Mouse (Mus musculus): ENCODE data around the gene Acsm4.

Gene Acsm4

DNA sequence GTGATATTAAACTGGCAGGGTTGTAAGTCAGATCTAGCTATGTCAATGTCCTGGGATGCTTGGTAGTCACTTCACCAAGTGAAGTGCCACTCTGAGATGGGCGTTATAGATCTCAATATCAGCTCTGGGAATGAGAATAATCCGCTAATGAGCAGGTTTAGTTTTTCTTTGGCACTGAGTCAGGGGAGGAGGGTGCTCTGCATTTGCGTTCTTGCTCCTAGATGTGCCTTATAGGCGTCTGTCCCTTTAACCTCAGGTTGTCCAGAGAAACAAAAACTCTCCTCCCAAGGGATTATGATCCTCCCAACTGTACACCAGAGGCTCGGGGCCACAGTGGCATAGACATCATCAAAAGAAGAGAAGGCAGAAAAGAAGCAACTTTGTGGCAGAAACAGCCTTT is at the start of gene Acsm4:
Gene Acsm4, plus strand, starts transcription at position 301 of the 400 bp plus-strand sequence.
- TF ChIP-seq GATA4 (IDR thresholded peaks at IDR 0.05; ENCODE audit: insufficient replicate concordance, low read length) = no peak

DNA sequence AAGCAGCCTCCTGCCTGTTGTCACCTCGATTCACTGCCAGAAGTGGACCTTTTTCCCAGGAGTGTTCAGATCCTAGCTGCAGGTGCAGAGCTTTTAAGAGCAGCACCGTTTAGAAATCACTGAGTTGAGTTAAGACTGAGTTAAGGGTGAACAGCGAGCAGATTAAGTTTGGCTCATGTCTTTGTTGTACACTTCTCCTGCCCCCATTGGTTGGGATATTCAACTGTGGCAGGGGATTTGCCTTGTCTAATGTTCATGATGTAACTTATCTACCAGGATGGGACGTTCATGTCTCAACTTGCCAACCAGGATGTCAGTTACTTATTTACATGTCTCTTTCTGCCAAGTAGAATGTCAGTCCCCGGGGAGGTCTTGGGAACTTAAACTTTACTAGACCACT is 47.5 kb upstream of the Acsm4 start:
- TF ChIP-seq GATA4 (IDR thresholded peaks at IDR 0.05; ENCODE audit: insufficient replicate concordance, low read length) = no peak

DNA sequence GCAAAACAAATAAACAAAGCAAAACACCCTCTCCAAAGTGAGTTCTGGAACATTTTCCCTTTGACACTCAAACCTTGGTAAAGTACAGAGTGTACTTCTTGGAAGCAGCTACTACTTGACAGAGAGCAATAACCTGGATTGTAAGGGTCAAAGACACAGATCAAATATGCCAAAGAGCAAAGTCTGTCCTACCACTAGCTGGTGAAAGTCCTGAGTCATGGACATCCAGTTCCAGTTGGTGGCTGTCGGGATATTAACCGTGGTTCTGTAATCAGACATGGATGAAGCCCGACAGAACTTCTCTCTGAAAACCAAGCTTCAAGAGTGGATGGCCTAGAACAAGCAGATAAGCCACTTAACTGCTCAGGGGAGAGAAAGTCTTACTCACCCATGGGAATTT is 21.9 kb upstream of the Acsm4 start:
- no peak for TF ChIP-seq GATA4 (IDR thresholded peaks at IDR 0.05; ENCODE audit: insufficient replicate concordance, low read length)

DNA sequence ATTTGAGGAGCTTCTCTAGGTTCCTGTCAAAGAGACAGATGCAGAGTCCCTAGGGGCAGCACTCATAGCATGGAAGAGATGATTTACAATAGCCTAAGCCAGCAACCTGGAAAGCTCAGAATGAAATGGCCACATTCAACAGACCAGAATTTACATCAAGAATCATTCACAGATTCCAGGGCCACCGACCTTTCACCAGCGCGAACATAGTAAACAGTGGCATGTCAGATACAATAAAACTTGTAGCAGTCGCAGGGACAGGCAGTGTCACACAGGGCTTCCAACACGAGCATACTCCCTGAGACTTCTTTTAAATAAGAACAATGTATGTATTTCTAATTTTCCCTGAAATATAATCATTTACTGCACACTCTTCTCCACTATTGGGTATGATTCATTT is 19.4 kb upstream of the Acsm4 start:
- TF ChIP-seq GATA4 (IDR thresholded peaks at IDR 0.05; ENCODE audit: insufficient replicate concordance, low read length) = no peak

DNA sequence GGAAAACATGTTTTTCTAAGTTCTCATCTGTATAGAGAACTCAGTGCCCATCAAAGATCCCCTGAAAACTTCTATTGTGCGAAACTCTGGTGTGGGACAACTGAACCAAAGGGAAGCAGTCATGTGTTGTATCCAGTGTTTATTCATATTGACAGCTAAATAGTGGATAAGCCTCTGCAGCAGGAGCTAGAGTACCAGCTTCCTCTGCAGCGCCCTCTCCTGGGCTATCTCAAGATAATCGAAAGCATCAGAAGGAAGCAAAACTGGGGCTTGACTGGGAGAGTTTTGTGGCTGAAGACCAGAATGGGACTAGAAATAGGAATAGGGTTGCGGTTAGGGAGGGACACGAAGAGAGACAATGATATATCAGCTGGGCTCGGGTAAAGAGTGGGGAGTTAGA is 18.9 kb upstream of the Acsm4 start:
- no peak for TF ChIP-seq GATA4 (IDR thresholded peaks at IDR 0.05; ENCODE audit: insufficient replicate concordance, low read length)

DNA sequence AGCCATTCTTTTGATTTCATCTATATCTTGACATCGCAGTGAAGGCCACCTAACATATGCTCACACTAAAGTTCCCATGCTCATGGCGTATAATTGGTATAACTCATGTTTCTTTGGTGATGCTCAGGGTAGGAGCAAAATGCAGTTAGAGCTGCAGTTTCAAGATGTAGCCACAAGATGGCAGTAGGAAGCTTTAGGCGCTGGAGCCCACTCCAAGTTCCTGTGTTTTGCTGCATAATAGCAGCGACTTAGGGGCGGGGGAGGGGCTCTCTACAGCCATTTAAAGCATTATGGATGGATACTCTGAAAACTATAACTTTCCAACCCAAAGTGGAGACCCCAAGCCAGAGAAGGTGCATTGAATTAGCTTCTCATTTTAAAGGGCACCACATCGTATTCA is 16.4 kb upstream of the Acsm4 start:
- TF ChIP-seq GATA4 (IDR thresholded peaks at IDR 0.05; ENCODE audit: insufficient replicate concordance, low read length) = no peak

DNA sequence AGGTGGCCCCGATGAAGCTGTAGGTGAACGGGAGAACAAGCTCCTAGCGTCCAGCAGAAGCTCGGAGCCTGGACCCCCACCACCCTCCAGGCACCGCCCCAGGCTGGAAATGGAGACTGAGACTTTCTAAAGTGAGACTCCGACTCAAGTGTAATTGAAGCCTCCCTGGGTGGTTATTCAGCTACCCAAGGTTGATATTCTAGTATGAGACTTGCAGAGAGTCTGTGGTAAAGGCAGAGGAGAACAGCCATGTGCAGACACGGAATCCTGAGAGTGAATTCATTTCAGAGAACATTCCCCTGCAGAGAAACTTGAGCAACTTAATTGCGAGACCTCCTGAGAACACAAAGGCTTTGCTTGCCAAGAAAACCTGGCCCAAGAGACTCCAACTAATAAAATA is 9.7 kb upstream of the Acsm4 start:
- TF ChIP-seq GATA4 (IDR thresholded peaks at IDR 0.05; ENCODE audit: insufficient replicate concordance, low read length) = no peak

DNA sequence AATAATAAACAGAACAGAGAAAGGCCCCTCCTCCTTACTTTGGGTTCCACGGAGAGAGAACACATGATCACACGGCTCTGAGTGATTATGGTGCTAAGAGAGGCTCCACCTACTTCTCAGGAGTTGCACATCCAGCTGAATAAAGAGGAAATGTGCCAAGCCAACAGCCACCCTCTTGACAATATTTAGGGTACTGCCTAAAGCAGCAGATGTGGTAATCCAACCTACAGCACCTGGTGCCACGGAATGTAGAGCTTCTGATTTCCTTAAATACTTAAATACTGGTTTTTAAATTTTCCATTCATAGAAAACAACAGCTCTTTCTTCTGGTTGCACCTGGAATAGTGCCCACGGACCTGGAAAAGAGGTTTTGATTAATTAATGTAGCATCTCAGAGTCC is 7.1 kb upstream of the Acsm4 start:
- TF ChIP-seq GATA4 (IDR thresholded peaks at IDR 0.05; ENCODE audit: insufficient replicate concordance, low read length) = no peak

DNA sequence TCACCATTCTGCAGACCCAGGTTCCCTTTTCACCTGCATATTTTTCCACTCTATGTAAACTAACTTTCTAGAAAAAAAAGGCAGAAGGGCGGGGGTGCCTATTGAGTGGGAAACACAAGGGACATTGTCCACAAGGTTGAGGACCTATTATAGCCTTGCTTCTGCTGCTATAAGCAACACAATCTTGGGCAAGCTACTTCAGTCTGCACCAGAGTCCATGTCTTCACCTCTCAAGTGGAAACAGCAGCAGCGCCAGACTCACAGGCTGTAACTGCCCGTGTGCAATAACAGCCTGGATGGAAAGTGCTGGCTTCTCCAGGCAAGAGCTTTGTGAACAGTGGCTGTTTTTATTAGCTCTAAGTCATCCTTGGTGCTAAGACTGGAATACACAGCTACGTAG is 2.5 kb downstream of the Acsm4 start:
- TF ChIP-seq GATA4 (IDR thresholded peaks at IDR 0.05; ENCODE audit: insufficient replicate concordance, low read length) = no peak

DNA sequence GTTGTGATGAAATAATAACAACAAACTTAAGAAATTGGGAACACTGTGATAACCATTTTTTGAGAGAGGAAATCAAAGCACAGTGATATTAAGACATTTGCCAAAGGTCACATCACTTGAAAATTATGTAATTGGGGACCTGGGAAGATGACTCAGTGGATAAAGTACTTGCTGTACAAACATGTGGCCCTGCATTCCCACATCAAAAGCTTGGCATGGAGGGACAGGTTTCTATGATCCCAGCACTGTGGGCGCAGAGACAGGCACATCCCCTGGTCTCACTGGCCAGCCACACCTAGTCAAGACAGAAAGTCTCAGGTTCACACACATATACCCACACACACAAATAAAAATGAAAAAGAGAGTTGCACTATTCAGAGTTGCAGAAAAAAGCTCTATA is 5.1 kb downstream of the Acsm4 start:
- TF ChIP-seq GATA4 (IDR thresholded peaks at IDR 0.05; ENCODE audit: insufficient replicate concordance, low read length) = no peak

DNA sequence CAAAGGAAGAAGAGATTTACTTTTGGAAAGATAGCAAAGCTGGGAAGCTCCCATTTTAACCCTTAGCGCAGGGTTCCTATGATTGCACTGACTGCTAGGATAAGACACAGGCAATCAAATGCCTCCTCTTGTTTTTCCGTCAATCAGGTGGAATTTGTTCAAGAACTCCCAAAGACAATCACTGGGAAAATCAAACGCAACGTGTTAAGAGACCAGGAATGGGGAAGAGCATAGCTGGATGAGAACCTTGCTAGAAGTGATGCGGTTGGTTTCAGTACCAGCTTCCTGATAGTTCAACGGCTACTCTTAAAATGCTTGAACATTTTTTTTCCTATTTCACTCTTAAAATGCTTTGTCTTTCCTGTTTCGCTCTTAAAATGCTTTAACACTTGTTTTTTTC is 24.3 kb downstream of the Acsm4 start:
- TF ChIP-seq GATA4 (IDR thresholded peaks at IDR 0.05; ENCODE audit: insufficient replicate concordance, low read length) = no peak

DNA sequence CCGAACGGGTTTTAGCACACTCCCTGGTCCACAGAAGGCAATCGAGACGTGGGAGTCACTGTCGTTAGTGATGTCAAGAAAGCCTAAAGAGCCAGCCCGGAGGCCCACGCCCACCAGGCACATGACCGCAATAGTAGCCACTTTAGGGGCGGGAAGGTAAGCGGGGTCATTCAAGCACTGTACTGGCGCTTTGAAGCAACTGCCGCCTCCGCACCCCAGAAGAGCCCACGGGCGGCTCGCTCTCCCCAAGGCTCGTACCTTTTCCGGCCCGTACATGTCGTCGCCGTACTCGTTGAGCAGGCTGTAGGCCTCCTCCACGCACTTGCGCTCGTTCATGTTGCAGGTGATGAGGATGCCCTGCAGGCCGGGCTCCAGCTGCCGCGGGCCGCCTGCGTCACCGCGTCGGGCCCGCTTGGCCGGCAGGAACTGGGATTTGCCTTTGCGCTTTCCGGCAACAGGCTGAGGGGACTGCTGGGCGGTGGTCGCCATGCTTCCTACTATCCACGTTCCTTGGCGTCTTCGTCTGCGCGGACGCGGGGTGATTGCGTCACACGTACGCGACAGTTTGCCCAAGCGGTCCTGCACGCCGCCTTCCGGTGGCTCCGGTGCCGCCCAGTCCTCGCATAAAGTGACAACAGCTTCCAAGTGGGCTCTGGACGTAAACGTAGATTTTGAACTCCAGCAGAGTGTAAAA is 30.6 kb downstream of the Acsm4 start, which contains the start of gene Thumpd1:
Gene Thumpd1, minus strand, starts transcription at position 546 of the 694 bp plus-strand sequence.
- TF ChIP-seq GATA4 (IDR thresholded peaks at IDR 0.05; ENCODE audit: insufficient replicate concordance, low read length) = no peak

DNA sequence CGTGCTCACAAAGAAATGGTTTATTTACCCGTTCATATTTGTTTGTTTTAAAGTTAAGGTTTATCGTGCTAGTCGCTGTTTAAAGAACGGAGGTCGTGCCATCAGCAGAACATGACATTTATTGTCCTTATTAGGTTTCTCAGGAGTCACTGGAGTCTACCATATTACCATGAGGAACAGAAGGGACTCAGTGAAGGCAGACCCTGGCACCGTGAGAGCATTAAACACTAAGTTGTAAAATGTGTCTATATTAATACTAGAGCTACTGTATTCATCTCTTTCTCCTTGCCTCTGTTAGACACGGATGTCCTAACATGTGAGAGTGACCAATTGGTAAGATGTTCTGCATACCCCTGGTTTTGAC is 31.1 kb downstream of the Acsm4 start:
- no peak for TF ChIP-seq GATA4 (IDR thresholded peaks at IDR 0.05; ENCODE audit: insufficient replicate concordance, low read length)

DNA sequence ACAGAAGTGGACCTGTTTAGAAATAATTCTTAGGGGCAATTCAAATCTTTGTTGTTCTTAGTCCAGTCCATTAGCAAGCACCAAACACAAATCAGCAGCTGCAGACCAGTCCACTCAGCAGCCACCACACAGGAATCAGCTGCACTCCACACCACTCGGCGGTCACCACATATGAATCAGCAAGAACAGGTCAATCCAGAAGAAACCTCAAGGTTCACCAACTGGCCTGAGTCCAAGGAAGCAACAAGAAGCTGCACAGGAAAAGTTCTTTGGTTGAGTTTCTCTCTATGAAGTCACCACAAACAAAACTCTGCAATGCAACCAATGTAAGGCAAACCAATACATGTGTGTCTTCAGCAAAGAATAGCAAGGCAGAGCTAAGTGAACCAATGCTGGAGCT is 37.8 kb downstream of the Acsm4 start:
- no peak for TF ChIP-seq GATA4 (IDR thresholded peaks at IDR 0.05; ENCODE audit: insufficient replicate concordance, low read length)

DNA sequence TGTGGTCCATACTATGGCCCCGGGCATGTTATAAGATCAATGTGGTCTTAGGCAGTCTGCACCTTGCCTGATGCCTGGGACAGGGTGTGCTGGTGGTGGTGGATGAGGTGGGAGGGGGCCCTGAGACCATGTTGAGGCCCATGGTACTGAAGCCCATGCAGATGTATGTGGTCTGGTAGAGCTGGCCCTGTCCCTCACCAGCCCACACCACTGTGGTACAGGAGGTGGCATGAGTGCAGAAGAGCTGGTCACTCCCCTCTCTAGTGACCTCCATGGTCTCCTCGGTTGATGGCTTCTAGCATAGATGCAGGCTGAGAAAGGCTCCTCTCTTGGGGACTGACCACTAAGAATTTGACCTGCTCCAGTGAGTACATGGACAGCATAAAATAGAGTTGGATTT is 49.1 kb downstream of the Acsm4 start:
- TF ChIP-seq GATA4 (IDR thresholded peaks at IDR 0.05; ENCODE audit: insufficient replicate concordance, low read length) = no peak

DNA sequence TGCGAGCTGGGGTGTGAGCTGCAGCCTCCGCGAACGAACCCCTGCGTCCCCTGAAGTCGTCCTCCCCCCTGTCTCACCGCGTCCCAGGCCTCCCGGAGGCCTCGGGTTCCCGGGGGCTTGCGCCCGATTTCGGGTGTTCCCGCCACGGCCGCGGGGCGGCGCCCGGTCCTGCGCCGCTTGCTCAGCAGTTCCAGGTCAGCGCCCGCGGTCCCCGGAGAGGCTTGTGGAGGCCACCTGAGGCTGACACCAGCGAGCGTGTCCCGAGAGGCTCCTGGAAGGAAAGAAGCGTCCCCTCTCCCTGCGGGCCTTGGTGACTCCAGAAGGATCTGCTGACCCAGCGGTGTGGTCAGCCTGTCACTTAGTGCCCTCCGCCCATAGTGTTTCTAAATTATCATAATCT is 54.5 kb downstream of the Acsm4 start:
- no peak for TF ChIP-seq GATA4 (IDR thresholded peaks at IDR 0.05; ENCODE audit: insufficient replicate concordance, low read length)

DNA sequence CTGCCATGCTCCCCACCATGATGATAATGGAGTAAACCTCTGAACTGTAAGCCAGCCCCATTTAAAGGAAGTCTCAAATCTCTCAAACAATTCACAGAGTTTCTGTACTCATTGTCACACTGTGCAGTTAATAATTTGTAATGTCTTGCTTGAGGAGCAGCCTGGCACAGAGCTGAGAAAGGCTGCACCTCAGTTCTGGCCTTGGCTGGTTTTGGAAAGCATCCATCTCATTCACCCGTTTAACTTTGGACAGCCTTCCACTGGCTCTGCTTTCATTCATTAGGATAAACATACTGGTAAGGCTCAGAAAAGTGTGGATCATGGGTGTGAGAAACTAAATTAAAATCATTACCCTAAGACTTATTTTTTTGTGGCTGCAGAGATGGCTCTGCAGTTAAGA is 56.0 kb downstream of the Acsm4 start:
- TF ChIP-seq GATA4 (IDR thresholded peaks at IDR 0.05; ENCODE audit: insufficient replicate concordance, low read length) = no peak

Data from liver, adult (tissue).